Mouse (Mus musculus): ENCODE data around the gene Tead3. TPM values are rescaled to one million over a fixed set of nuclear protein-coding genes. Genes with fewer than 3 reads are reported as not detected.

Tead3 gene
- polyA plus RNA-seq, 1 experiment from 2014 or later: 5.2 TPM

GRCm38 (mm10) chr17:28287578-28287977 lies 63.0 kb downstream of the Tead3 start:
- Histone ChIP-seq H3K9me3 (peaks cover 3% of the 10 kb centered on the region; the same call in 1 of the 2 replicates), H3K36me3 (replicated peaks) (peaks cover 13% of the 10 kb centered on the region), H3K4me3 (no peak overlapping the region), H3K27me3 (ENCODE audit: poor library complexity, severe bottlenecking) (no peaks in the 10 kb centered on the region), H3K4me1 (peaks cover 23% of the 10 kb centered on the region), H3K27ac (no peak overlapping the region)
- 89% methylated on average over 8 of the region's 8 CpGs for WGBS
- no peak for DNase-seq (ENCODE audit: extremely low spot score, low spot score)

- DNase-seq (ENCODE audit: extremely low spot score, low spot score): no peak
- 33% methylated on average over 5 of the region's 5 CpGs for WGBS
- Histone ChIP-seq H3K4me1 (peaks cover 23% of the 10 kb centered on the region), H3K9me3 (no peaks in the 10 kb centered on the region), H3K27me3 (ENCODE audit: poor library complexity, severe bottlenecking) (no peaks in the 10 kb centered on the region), H3K4me3 (no peak overlapping the region), H3K36me3 (replicated peaks) (peaks cover 8% of the 10 kb centered on the region), H3K27ac (0 out of 2 replicates have a peak overlapping the region, but pooled peaks have one; percentile 16)
Measured at GRCm38 (mm10) chr17:28286964-28287363, 63.7 kb downstream of the Tead3 start.

- 0 out of 2 replicates have a peak overlapping the region, but pooled peaks have one; percentile 49 for H3K27ac ChIP-seq
- 88% methylated on average over 10 of the region's 10 CpGs for WGBS
Measured at GRCm38 (mm10) chr17:28286133-28286532, 64.5 kb downstream of the Tead3 start.

GRCm38 (mm10) chr17:28283199-28283598 lies 67.4 kb downstream of the Tead3 start:
- Histone ChIP-seq H3K27ac (no peak overlapping the region), H3K27me3 (ENCODE audit: poor library complexity, severe bottlenecking) (no peaks in the 10 kb centered on the region), H3K9me3 (no peaks in the 10 kb centered on the region), H3K36me3 (replicated peaks) (no peaks in the 10 kb centered on the region), H3K4me1 (peaks cover 50% of the 10 kb centered on the region), H3K4me3 (no peak overlapping the region)
- WGBS: 91% methylated on average over 10 of the region's 10 CpGs
- DNase-seq (ENCODE audit: extremely low spot score, low spot score): no peak

More at GRCm38 (mm10) chr17:28286133-28286532, 64.5 kb downstream of the Tead3 start:
- no peak overlapping the region for H3K4me3 ChIP-seq
- no peaks in the 10 kb centered on the region for H3K9me3 ChIP-seq
- no peaks in the 10 kb centered on the region for H3K27me3 ChIP-seq (ENCODE audit: poor library complexity, severe bottlenecking)
- DNase-seq (ENCODE audit: extremely low spot score, low spot score): no peak
- H3K4me1 ChIP-seq: peaks cover 28% of the 10 kb centered on the region
- 0 out of 2 replicates have a peak, but pooled peaks cover 4% of the 10 kb centered on the region for H3K36me3 ChIP-seq (replicated peaks)

GRCm38 (mm10) chr17:28281866-28282441 lies 68.7 kb downstream of the Tead3 start:
- no peaks in the 10 kb centered on the region for H3K27me3 ChIP-seq (ENCODE audit: poor library complexity, severe bottlenecking)
- no peak for DNase-seq (ENCODE audit: extremely low spot score, low spot score)
- no peak overlapping the region for H3K27ac ChIP-seq
- WGBS: 94% methylated on average over 7 of the region's 7 CpGs
- no peaks in the 10 kb centered on the region for H3K9me3 ChIP-seq
- no peak overlapping the region for H3K4me3 ChIP-seq
- no peaks in the 10 kb centered on the region for H3K36me3 ChIP-seq (replicated peaks)
- H3K4me1 ChIP-seq: peaks cover 47% of the 10 kb centered on the region

Other genes with a start within 250 kb of the Tead3 start
- 11.5 and 13.9 TPM in 2 replicates for gene Scube3, start 208.7 kb downstream of the Tead3 start, polyA plus RNA-seq (2016; fragmentation: Nextera tagmentation; extraction: Ambion mirVana)
- 32.6 and 35.6 TPM in 2 replicates for gene Zfp523, start 173.7 kb downstream of the Tead3 start, polyA plus RNA-seq (2016; fragmentation: Nextera tagmentation; extraction: Ambion mirVana)
- gene Def6, start 143.0 kb downstream of the Tead3 start, polyA plus RNA-seq (2016; fragmentation: Nextera tagmentation; extraction: Ambion mirVana): 2.4 and 4.1 TPM in 2 replicates
- 1.3 and 1.4 TPM in 2 replicates for gene Ppard, start 118.1 kb downstream of the Tead3 start, polyA plus RNA-seq (2016; fragmentation: Nextera tagmentation; extraction: Ambion mirVana)
- 31.6 and 32.5 TPM in 2 replicates for gene Fance, start 37.3 kb downstream of the Tead3 start, polyA plus RNA-seq (2016; fragmentation: Nextera tagmentation; extraction: Ambion mirVana)
- gene Rpl10a, start 22.3 kb downstream of the Tead3 start, polyA plus RNA-seq (2016; fragmentation: Nextera tagmentation; extraction: Ambion mirVana): 511 and 540 TPM in 2 replicates
- 3.5 and 3.8 TPM in 2 replicates for gene Tulp1, start 14.4 kb upstream of the Tead3 start, polyA plus RNA-seq (2016; fragmentation: Nextera tagmentation; extraction: Ambion mirVana)
- 31.7 and 33.5 TPM in 2 replicates for gene Fkbp5, start 166.7 kb upstream of the Tead3 start, polyA plus RNA-seq (2016; fragmentation: Nextera tagmentation; extraction: Ambion mirVana)
- gene Armc12, start 180.0 kb upstream of the Tead3 start, polyA plus RNA-seq (2016; fragmentation: Nextera tagmentation; extraction: Ambion mirVana): not detected in 2 replicates
- not detected in 2 replicates for gene Clpsl2, start 198.6 kb upstream of the Tead3 start, polyA plus RNA-seq (2016; fragmentation: Nextera tagmentation; extraction: Ambion mirVana)
- not detected in 2 replicates for gene Clps, start 209.9 kb upstream of the Tead3 start, polyA plus RNA-seq (2016; fragmentation: Nextera tagmentation; extraction: Ambion mirVana)
- gene Lhfpl5, start 224.8 kb upstream of the Tead3 start, polyA plus RNA-seq (2016; fragmentation: Nextera tagmentation; extraction: Ambion mirVana): 0.41 and 0.45 TPM in 2 replicates

Data from forebrain, embryonic 10.5 days (tissue).